Mouse (Mus musculus): ENCODE data around the gene Cbx2. TPM values are rescaled to one million over a fixed set of nuclear protein-coding genes. Genes with fewer than 3 reads are reported as not detected.

Gene Cbx2
- polyA plus RNA-seq (2014; fragmentation: Nextera tagmentation; extraction: Ambion mirVana): 23.6 and 23.8 TPM in 2 replicates

DNA sequence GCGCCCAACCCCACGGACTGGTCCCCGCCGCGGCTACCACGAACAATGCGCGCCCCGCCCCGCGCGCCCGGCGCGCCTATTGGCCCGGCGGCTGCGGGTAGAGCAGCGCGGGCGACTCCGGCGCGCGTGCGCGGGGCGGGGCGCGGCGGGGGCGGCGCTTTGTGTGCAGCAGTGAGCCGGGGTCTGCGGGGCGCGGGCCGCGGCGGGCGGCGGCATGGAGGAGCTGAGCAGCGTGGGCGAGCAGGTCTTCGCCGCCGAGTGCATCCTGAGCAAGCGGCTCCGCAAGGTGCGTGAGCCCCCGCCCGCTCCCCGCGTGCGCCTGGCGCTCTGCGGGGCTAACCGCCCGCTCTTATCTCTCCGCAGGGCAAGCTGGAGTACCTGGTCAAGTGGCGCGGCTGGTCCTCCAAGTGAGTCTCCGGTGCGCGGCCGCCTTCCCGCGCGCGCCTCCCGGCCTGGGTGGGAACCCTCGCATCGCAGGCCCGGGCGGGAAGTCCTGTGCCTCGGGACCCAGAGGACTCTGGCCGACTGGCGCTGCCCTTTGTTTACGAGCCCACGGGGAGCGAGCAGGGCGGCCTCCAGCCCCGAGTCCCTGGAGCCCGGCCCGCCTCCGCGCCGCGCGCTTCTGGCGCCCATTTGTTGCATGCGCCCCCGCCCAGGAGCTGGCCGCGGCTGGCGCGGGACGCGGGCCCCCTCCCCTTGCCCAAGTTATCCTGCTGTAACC, at the start of gene Cbx2:
Cbx2 (plus strand) TSS at position 68 of the 721 bp plus-strand sequence.
- H3K27me3 ChIP-seq (ENCODE audit: control insufficient read depth, insufficient read depth, low read length): peaks cover 15% of the 10 kb centered on the region
- H3K4me2 ChIP-seq: peak within 1 kb of the TSS; percentile 87
- peak within 1 kb of the TSS; percentile 77 for H3K27ac ChIP-seq (ENCODE audit: low read depth, low read length)
- peak within 1 kb of the TSS; percentile 93 for H3K9ac ChIP-seq (ENCODE audit: low read depth, low read length)
- H3K36me3 ChIP-seq (ENCODE audit: control insufficient read depth, insufficient read depth, low read length): peaks cover 13% of the 10 kb centered on the region
- peaks cover 29% of the 10 kb centered on the region for H3K4me1 ChIP-seq (ENCODE audit: control insufficient read depth, insufficient read depth, low read length)
- peak within 1 kb of the TSS; percentile 78 for H3K4me3 ChIP-seq (ENCODE audit: low read depth, low read length)
- peak; percentile 86 for ATAC-seq (replicated peaks; ENCODE audit: insufficient number of reproducible peaks, low FRiP score, low TSS enrichment)
- no peaks in the 10 kb centered on the region for H3K9me3 ChIP-seq (replicated peaks; ENCODE audit: control insufficient read depth, low read length)
- WGBS (ENCODE audit: insufficient replicate concordance): under 1% methylated on average over 88 of the region's 99 CpGs

DNA sequence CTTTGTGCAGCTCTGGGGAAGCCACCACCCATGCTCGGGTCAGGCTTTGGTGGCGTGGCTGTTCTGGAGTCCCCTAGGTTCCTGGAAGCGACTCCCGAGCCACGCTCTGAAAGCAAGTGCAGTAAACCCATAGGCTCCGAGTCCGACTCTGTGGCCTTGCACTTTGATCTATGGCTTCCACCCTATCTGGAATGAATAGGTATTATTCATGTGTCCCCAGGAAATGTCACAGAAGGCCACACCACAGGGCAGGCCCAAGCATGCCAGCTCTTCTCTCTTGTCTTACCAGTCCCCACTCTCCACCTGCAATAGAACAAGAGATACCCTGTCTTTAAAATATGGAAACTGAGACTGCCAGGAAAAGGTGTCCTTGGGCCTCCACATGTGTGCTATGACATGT, 48.4 kb upstream of the Cbx2 start:
- Histone ChIP-seq H3K4me1 (ENCODE audit: control insufficient read depth, insufficient read depth, low read length) (peaks cover 4% of the 10 kb centered on the region; the same call in 1 of the 2 replicates), H3K4me3 (ENCODE audit: low read depth, low read length) (no peak overlapping the region), H3K27ac (ENCODE audit: low read depth, low read length) (no peak overlapping the region), H3K9me3 (replicated peaks; ENCODE audit: control insufficient read depth, low read length) (no peaks in the 10 kb centered on the region), H3K27me3 (ENCODE audit: control insufficient read depth, insufficient read depth, low read length) (peaks cover 43% of the 10 kb centered on the region), H3K9ac (ENCODE audit: low read depth, low read length) (no peak overlapping the region), H3K36me3 (ENCODE audit: control insufficient read depth, insufficient read depth, low read length) (no peaks in the 10 kb centered on the region), H3K4me2 (no peak overlapping the region)
- WGBS (ENCODE audit: insufficient replicate concordance): 77% methylated on average over 7 of the region's 7 CpGs
- no peak for ATAC-seq (replicated peaks; ENCODE audit: insufficient number of reproducible peaks, low FRiP score, low TSS enrichment)

DNA sequence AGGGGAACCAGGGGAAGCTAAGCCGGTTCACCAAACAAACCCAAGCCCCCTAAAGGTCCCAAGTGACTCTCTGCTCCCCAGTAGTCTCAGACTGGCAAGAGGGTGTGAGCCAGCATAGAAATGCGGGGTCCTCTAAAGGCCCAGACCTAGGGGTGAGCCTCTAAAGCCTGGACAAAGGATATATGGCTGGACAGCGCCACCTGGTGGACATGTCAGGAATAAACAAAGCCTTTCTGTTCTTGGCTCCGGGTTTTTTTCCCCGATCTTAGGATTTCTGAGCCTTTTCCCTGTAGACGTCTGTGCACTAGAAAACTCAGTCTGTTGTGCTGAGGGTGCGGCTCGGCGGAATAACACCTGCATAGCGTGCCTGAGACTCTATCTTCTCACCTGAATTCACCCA, 47.3 kb upstream of the Cbx2 start:
- ATAC-seq (replicated peaks; ENCODE audit: insufficient number of reproducible peaks, low FRiP score, low TSS enrichment): no peak
- peaks cover 44% of the 10 kb centered on the region for H3K27me3 ChIP-seq (ENCODE audit: control insufficient read depth, insufficient read depth, low read length)
- peak overlapping the region; percentile 10; the same call in 1 of the 2 replicates for H3K4me3 ChIP-seq (ENCODE audit: low read depth, low read length)
- H3K4me2 ChIP-seq: peak overlapping the region; percentile 54
- WGBS (ENCODE audit: insufficient replicate concordance): 1% methylated on average over 10 of the region's 10 CpGs
- peaks cover 4% of the 10 kb centered on the region; the same call in 1 of the 2 replicates for H3K4me1 ChIP-seq (ENCODE audit: control insufficient read depth, insufficient read depth, low read length)
- H3K9ac ChIP-seq (ENCODE audit: low read depth, low read length): no peak overlapping the region
- no peaks in the 10 kb centered on the region for H3K36me3 ChIP-seq (ENCODE audit: control insufficient read depth, insufficient read depth, low read length)
- H3K9me3 ChIP-seq (replicated peaks; ENCODE audit: control insufficient read depth, low read length): no peaks in the 10 kb centered on the region
- no peak overlapping the region for H3K27ac ChIP-seq (ENCODE audit: low read depth, low read length)

DNA sequence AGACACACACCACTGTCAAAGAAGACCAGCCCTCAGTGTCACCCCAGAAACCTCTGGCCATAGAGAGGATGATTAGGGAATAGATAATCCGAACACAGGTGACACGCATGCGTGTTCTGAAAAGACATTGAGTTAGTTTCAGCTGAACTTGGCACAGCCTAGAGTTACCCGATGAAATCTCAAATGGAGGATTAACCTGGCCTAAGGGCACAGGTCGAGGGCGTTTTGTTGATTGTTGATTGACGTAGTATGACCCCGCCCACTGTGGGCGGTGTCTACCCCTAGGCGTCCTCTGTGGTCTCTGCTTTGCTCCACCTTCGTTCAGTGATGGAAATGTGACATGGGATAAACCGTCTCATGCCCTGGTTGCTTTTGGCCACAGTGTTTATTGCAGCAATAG, 46.8 kb upstream of the Cbx2 start:
- peaks cover 41% of the 10 kb centered on the region for H3K27me3 ChIP-seq (ENCODE audit: control insufficient read depth, insufficient read depth, low read length)
- no peak overlapping the region for H3K9ac ChIP-seq (ENCODE audit: low read depth, low read length)
- H3K36me3 ChIP-seq (ENCODE audit: control insufficient read depth, insufficient read depth, low read length): no peaks in the 10 kb centered on the region
- no peak overlapping the region for H3K27ac ChIP-seq (ENCODE audit: low read depth, low read length)
- no peaks in the 10 kb centered on the region for H3K9me3 ChIP-seq (replicated peaks; ENCODE audit: control insufficient read depth, low read length)
- 18% methylated on average over 12 of the region's 12 CpGs for WGBS (ENCODE audit: insufficient replicate concordance)
- H3K4me2 ChIP-seq: peak overlapping the region; percentile 54
- peaks cover 4% of the 10 kb centered on the region; the same call in 1 of the 2 replicates for H3K4me1 ChIP-seq (ENCODE audit: control insufficient read depth, insufficient read depth, low read length)
- H3K4me3 ChIP-seq (ENCODE audit: low read depth, low read length): 0 out of 2 replicates have a peak overlapping the region, but pooled peaks have one; percentile 10
- no peak for ATAC-seq (replicated peaks; ENCODE audit: insufficient number of reproducible peaks, low FRiP score, low TSS enrichment)

DNA sequence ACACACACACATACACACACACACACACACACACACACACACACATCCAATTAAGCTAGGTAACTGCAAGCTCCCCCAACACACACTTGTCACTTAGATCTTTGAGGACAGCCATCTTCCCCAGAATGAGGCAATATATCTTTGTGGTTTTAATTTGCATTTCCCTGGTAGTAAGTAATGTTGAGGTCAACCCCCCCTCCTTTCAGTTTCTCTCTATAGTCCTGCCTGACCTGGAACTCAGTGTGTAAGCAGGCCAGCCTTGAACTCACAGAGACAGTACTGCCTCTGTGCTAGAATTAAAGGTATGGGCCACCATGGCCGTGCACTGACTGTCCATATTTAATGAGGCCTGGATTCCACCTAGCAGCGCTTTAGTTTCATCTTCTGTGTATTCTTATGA, 42.4 kb upstream of the Cbx2 start:
- Histone ChIP-seq H3K27me3 (ENCODE audit: control insufficient read depth, insufficient read depth, low read length) (peaks cover 13% of the 10 kb centered on the region), H3K4me1 (ENCODE audit: control insufficient read depth, insufficient read depth, low read length) (peaks cover 22% of the 10 kb centered on the region), H3K27ac (ENCODE audit: low read depth, low read length) (no peak overlapping the region), H3K36me3 (ENCODE audit: control insufficient read depth, insufficient read depth, low read length) (no peaks in the 10 kb centered on the region), H3K4me2 (no peak overlapping the region), H3K9ac (ENCODE audit: low read depth, low read length) (no peak overlapping the region), H3K4me3 (ENCODE audit: low read depth, low read length) (no peak overlapping the region), H3K9me3 (replicated peaks; ENCODE audit: control insufficient read depth, low read length) (no peaks in the 10 kb centered on the region)
- 81% methylated on average over 2 of the region's 2 CpGs for WGBS (ENCODE audit: insufficient replicate concordance)
- no peak for ATAC-seq (replicated peaks; ENCODE audit: insufficient number of reproducible peaks, low FRiP score, low TSS enrichment)

DNA sequence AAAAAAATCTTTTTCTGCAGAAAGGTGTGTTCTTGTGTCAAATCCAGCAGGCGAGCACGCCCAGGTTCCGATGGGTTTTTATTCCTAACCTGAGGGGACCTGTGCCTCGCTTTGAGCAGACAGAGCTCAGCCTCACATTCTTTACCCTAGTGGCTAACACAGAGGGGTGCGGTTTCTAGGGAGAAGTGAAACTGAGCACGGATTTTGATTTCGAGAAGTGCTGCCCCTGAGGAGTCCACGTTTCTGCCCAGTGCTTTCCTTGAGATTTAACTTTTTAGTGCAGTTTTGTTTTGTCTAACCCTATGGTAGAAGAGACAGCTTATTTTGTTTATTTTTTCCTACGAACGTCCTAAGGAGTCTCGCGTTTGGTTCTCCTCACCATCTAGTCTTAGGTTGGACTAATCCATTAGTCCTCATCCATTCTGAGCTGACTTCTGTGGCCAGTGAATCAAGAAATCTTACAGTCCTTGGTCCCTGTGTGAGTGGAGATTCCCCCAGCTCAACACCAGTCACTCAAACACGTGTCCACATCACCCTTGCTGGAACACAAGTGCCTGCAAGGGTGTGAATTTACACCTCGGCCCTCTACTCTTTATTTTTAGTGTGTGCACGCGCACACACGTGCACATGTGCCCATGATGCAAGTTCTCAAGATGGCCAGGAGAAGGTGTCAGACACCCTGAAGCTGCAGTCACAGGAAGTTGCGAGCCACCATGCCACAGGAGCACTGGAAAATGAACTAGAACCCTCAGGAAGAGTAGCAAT, 41.6 kb upstream of the Cbx2 start:
- Histone ChIP-seq H3K27ac (ENCODE audit: low read depth, low read length) (no peak overlapping the region), H3K4me1 (ENCODE audit: control insufficient read depth, insufficient read depth, low read length) (peaks cover 20% of the 10 kb centered on the region), H3K9me3 (replicated peaks; ENCODE audit: control insufficient read depth, low read length) (no peaks in the 10 kb centered on the region), H3K27me3 (ENCODE audit: control insufficient read depth, insufficient read depth, low read length) (peaks cover 13% of the 10 kb centered on the region), H3K9ac (ENCODE audit: low read depth, low read length) (no peak overlapping the region), H3K4me3 (ENCODE audit: low read depth, low read length) (no peak overlapping the region), H3K4me2 (no peak overlapping the region), H3K36me3 (ENCODE audit: control insufficient read depth, insufficient read depth, low read length) (no peaks in the 10 kb centered on the region)
- ATAC-seq (replicated peaks; ENCODE audit: insufficient number of reproducible peaks, low FRiP score, low TSS enrichment): no peak
- 61% methylated on average over 18 of the region's 18 CpGs for WGBS (ENCODE audit: insufficient replicate concordance)

DNA sequence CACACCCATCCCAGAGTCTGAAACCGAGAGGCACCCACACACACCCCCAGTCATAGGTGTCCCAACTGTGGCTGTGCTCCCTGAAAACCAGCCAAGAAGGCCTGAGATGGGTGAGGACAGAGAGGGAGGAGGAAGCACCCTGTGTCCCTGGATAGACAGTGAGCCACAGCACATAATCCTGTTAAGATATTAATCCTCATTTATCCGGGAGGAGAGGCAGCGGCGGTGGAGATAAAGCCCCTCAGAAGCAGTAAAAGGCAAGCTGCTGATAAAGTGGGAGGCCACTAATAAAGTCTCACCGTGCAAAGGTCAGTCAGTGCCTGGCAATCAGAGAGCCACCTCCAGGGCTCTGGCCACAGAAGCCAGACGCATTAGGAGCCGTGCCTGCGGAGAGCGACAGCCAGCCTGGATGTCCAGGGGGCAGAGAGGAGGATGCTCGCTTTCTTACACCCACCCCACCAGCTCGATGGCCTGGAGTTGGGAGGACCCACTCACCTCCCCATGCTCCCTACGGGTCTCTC, 40.1 kb upstream of the Cbx2 start:
- H3K4me1 ChIP-seq (ENCODE audit: control insufficient read depth, insufficient read depth, low read length): peaks cover 20% of the 10 kb centered on the region
- no peak overlapping the region for H3K9ac ChIP-seq (ENCODE audit: low read depth, low read length)
- H3K4me3 ChIP-seq (ENCODE audit: low read depth, low read length): no peak overlapping the region
- WGBS (ENCODE audit: insufficient replicate concordance): 31% methylated on average over 12 of the region's 12 CpGs
- no peak overlapping the region for H3K4me2 ChIP-seq
- H3K36me3 ChIP-seq (ENCODE audit: control insufficient read depth, insufficient read depth, low read length): no peaks in the 10 kb centered on the region
- no peak overlapping the region for H3K27ac ChIP-seq (ENCODE audit: low read depth, low read length)
- no peaks in the 10 kb centered on the region for H3K9me3 ChIP-seq (replicated peaks; ENCODE audit: control insufficient read depth, low read length)
- peaks cover 13% of the 10 kb centered on the region for H3K27me3 ChIP-seq (ENCODE audit: control insufficient read depth, insufficient read depth, low read length)
- no peak for ATAC-seq (replicated peaks; ENCODE audit: insufficient number of reproducible peaks, low FRiP score, low TSS enrichment)

DNA sequence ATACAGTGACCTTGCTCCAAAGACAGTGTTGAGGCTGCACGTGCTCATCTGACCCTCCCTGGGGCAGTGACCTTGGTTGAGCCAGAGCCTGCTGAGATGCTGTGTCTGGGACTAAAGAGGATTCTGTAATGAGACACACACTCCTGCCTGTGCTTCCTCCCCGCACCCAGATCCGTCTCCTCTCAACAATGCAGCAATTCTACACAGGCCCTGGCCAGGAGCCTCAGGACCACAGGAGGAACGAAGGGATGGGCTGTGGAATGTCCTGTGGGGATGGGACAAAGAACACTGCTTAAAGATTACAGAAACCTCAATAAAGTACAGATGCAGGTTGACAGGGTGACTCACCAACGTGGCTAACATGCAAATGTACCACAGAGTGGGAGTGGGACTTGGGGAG, 37.2 kb upstream of the Cbx2 start:
- Histone ChIP-seq H3K27ac (ENCODE audit: low read depth, low read length) (no peak overlapping the region), H3K9me3 (replicated peaks; ENCODE audit: control insufficient read depth, low read length) (no peaks in the 10 kb centered on the region), H3K27me3 (ENCODE audit: control insufficient read depth, insufficient read depth, low read length) (no peaks in the 10 kb centered on the region), H3K4me3 (ENCODE audit: low read depth, low read length) (no peak overlapping the region), H3K4me2 (no peak overlapping the region), H3K36me3 (ENCODE audit: control insufficient read depth, insufficient read depth, low read length) (no peaks in the 10 kb centered on the region), H3K4me1 (ENCODE audit: control insufficient read depth, insufficient read depth, low read length) (peaks cover 20% of the 10 kb centered on the region), H3K9ac (ENCODE audit: low read depth, low read length) (no peak overlapping the region)
- no peak for ATAC-seq (replicated peaks; ENCODE audit: insufficient number of reproducible peaks, low FRiP score, low TSS enrichment)
- whole genome bisulfite sequencing (ENCODE audit: insufficient replicate concordance): 52% methylated on average over 5 of the region's 5 CpGs
